Mouse (Mus musculus): ENCODE measurements around the gene Chaf1a. TPM values are rescaled to one million over a fixed set of nuclear protein-coding genes. Genes with fewer than 3 reads are reported as not detected.

Gene Chaf1a
- total RNA-seq, 2 experiments from 2014 or later, result 3.9 to 4.9 TPM

GRCm38 (mm10) chr17:56110571-56110970 is 70.3 kb downstream of the Chaf1a start:
- no peak for DNase-seq (ENCODE audit: extremely low spot score in 1 of 2, low spot score in 1 of 2)

GRCm38 (mm10) chr17:56111021-56111420 is 70.8 kb downstream of the Chaf1a start:
- DNase-seq (ENCODE audit: extremely low spot score in 1 of 2, low spot score in 1 of 2), result no peak

DNA sequence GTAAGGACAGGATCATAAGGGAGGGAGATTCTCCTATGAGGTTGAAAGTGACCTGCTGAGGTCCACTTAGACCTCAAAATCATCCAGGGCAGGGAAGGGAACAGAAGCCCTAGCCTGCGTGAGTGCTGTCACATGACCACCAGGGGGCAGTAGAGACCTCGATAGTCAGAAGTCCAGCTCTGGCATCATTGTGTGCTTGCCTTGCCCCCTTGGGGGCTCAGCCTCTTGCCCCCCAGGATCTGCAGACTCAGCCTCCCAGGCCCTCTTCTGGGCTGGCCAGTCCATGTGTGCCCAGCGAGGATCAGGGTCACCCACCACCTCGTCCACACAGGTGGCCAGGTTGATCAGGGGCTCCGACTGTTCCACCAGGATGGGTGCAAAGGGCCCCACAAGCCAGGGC is 71.6 kb downstream of the Chaf1a start:
- peak in 1 of 2 experiments; percentile 69 for DNase-seq (ENCODE audit: extremely low spot score in 1 of 2, low spot score in 1 of 2)

GRCm38 (mm10) chr17:56112743-56113142 is 72.5 kb downstream of the Chaf1a start:
- no peak for DNase-seq (ENCODE audit: extremely low spot score in 1 of 2, low spot score in 1 of 2)

DNA sequence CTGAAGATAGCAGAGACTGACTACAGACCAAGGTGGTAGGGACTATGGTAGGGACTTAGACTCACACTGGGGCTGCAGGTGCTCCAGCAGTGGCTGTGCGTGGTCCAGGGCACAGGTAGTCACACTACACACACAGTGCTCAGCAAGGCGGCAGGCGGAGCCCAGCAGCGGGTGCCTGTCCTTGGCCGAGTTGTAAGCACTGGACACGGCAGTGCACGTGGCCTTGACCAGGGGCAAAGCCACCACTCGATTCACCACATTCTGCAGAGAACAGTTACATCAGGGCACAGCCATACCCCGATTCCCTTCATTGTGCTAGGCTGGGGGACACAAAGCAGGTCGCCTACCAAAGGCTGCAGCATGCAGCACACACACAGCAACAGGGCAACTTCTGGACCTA is 76.0 kb downstream of the Chaf1a start:
- DNase-seq (ENCODE audit: extremely low spot score in 1 of 2, low spot score in 1 of 2), result no peak

- peak in 1 of 2 experiments; percentile 56 for DNase-seq (ENCODE audit: extremely low spot score in 1 of 2, low spot score in 1 of 2)
Measured at GRCm38 (mm10) chr17:56117251-56117710, 77.0 kb downstream of the Chaf1a start, which contains the start of gene Plin5. Plin5 (minus strand) TSS chr17:56117596.

GRCm38 (mm10) chr17:56119431-56119830 is 79.2 kb downstream of the Chaf1a start:
- DNase-seq (ENCODE audit: extremely low spot score in 1 of 2, low spot score in 1 of 2), result no peak

DNA sequence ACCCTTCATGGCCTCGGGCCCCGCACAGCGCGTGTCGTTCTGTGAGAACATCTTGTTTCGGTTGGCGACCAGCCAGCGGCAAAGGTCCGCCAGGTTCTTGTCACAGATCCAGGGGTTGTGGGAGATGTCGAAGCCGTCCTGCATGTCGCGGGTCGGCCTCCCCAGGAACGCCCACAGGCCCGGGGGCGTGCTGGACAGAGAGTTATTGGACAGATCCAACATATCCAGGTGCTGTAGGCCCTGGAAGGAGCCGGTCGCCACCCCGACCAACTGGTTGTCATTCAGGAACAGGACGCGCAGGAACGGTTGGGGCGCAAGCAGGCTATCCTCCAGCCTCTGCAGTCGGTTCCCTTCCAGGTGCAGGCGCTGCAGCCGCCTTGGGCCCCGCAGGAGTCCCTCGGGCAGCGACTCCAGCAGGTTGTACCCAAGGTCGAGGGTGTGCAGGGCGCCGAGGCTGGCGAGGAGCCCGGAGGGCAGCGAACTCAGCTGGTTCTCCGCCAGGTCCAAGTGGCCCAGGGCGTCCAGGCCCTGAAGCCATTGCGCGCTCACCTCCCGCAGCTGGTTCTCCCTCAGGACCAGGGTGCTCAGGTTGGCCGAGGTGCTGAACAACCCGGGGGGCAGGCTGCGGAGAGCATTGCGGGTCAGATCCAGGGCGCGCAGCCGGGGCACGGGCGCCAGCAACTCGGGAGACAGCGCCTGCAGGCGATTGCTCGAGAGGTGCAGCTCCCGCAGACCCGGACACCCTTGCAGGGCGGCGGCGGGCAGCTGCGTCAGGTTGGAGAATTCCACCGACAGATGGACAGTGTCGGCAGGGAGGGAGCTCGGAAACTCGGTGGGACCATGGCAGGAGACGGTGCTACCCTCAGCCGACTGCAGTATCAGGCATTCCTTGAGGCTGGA is 80.0 kb downstream of the Chaf1a start:
- no peak for DNase-seq (ENCODE audit: extremely low spot score in 1 of 2, low spot score in 1 of 2)

DNA sequence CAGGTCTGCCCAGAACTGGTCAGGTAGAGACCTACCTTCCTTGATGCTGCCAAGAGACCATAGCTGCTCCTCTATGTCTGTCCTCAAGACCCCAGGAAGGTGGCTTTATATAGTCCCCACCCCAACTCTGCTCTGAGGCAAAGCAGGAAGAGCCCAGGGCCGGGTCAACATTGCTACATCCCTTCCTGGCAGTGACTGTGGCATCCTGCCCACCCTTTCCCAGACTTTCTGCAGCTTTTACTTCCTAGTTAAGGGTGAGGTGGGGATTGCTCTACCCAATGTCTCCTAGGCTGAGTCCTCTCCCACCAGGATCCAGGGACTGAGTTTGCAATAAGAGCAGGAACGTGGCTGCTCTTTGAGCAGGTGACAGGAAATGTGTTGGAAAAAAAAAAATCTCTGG is 81.6 kb downstream of the Chaf1a start, which contains the start of gene Lrg1:
Lrg1 (minus strand) TSS at position 176 of the 400 bp plus-strand sequence.
- DNase-seq (ENCODE audit: extremely low spot score in 1 of 2, low spot score in 1 of 2), result no peak

Other genes with a start within 250 kb of the Chaf1a start
- 1 to 10 TPM; 6.1 to 7.0 TPM for gene Zfp119a, start 161.5 kb upstream of the Chaf1a start, total RNA-seq (2021)
- 1 to 10 TPM; 5.8 TPM for gene Zfp959, start 148.3 kb upstream of the Chaf1a start, total RNA-seq (2021)
- 1 to 10 TPM; 3.1 to 3.4 TPM for gene Zfp119b, start 90.9 kb upstream of the Chaf1a start, total RNA-seq (2021)
- 1 to 10 TPM; 2.3 to 2.8 TPM for gene Ebi3, start 87.8 kb upstream of the Chaf1a start, total RNA-seq (2021)
- 10 to 100 TPM; 16.7 to 16.9 TPM for gene Yju2, start 81.3 kb upstream of the Chaf1a start, total RNA-seq (2021)
- gene Shd, start 70.0 kb upstream of the Chaf1a start, total RNA-seq (2021), result 10 to 100 TPM; 24.3 to 29.0 TPM
- gene Fsd1, start 53.9 kb upstream of the Chaf1a start, total RNA-seq (2021), result 10 to 100 TPM; 72.4 to 82.6 TPM
- 1 to 10 TPM; 2.7 to 3.2 TPM for gene Stap2, start 34.9 kb upstream of the Chaf1a start, total RNA-seq (2021)
- 100 to 1,000 TPM; 110 to 116 TPM for gene Mpnd, start 34.7 kb upstream of the Chaf1a start, total RNA-seq (2021)
- gene Sh3gl1, start 3.8 kb upstream of the Chaf1a start, total RNA-seq (2021), result 10 to 100 TPM; 63.1 to 64.0 TPM
- gene Ubxn6, start 34.6 kb downstream of the Chaf1a start, total RNA-seq (2021), result 10 to 100 TPM; 83.3 to 87.4 TPM
- 100 to 1,000 TPM in 1 of 2 experiments, 10 to 100 TPM in 1; 96.4 to 126 TPM for gene Hdgfl2, start 39.2 kb downstream of the Chaf1a start, total RNA-seq (2021)
- 1 to 10 TPM in 1 of 2 experiments, under 1 TPM in 1; 0.68 to 2.4 TPM for gene Plin4, start 69.4 kb downstream of the Chaf1a start, total RNA-seq (2021)
- gene Plin5, start 77.2 kb downstream of the Chaf1a start, total RNA-seq (2021), result under 1 TPM; 0.30 to 0.85 TPM
- 1 to 10 TPM; 1.1 to 1.4 TPM for gene Lrg1, start 81.6 kb downstream of the Chaf1a start, total RNA-seq (2021)
- 100 to 1,000 TPM; 141 to 143 TPM for gene Sema6b, start 99.9 kb downstream of the Chaf1a start, total RNA-seq (2021)
- 1 to 10 TPM; 5.4 to 6.6 TPM for gene Tnfaip8l1, start 122.0 kb downstream of the Chaf1a start, total RNA-seq (2021)
- gene Mydgf, start 143.5 kb downstream of the Chaf1a start, total RNA-seq (2021), result 10 to 100 TPM; 39.4 to 41.4 TPM
- gene Dpp9, start 178.5 kb downstream of the Chaf1a start, total RNA-seq (2021), result 10 to 100 TPM; 64.7 to 67.3 TPM
- gene Fem1a, start 216.4 kb downstream of the Chaf1a start, total RNA-seq (2021), result 10 to 100 TPM; 36.1 to 37.0 TPM
- 1 to 10 TPM; 5.5 to 6.0 TPM for gene Ticam1, start 236.3 kb downstream of the Chaf1a start, total RNA-seq (2021)

Measured in layer of hippocampus, postnatal 25 days (tissue).